Mouse (Mus musculus): ENCODE data around the gene Gm6370.
"Not testable (repeated sequence)": the region's sequence is repeated elsewhere in the genome, so short reads cannot be mapped to it uniquely, and the experiment has no call there.

Gm6370 gene

DNA sequence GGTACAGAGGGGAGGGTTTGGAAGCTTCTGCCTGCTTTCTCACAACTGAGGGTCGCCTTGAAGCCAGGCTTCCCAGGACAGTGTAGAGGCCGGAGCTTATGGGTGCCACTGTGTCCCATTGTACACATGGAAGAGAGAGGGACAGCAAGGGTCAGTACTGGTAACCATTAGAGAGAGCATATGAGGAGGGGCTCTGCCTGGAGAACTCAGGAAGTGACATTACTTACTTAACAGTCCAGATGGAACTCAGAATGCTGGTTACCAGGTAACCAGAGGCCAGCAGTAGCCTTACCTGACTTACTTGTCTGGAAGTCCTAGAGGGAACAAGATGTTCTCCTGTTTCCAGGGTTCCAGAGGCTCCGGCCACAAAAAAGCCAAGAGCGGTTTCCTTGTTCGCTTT is at the start of gene Gm6370:
TSS of gene Gm6370 (plus strand) at position 301 of the 400 bp plus-strand sequence.
- not testable (repeated sequence) for DNase-seq (ENCODE audit: low spot score)

DNA sequence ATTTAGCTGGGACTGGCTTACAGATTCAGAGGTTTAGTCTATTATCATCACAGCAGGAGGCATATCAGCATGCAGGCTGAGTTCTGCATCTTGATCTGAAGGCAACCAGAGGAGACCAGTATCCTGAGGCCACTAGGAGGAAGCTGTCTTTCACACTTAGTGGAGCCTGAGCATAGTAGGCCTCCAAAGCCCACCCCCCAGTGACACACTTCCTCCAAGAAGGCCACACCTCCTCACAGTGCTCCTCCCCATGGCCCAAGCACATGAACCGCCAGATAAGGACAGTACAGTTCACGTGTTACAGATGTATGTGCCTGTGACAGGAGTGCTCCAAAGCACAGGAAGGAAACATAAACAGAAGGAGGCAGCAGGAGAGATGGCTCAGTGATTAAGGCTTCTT is 48.4 kb upstream of the Gm6370 start:
- DNase-seq (ENCODE audit: low spot score): no peak

GRCm38 (mm10) chr5:146446633-146447032 is 44.5 kb upstream of the Gm6370 start:
- DNase-seq (ENCODE audit: low spot score): no peak

DNA sequence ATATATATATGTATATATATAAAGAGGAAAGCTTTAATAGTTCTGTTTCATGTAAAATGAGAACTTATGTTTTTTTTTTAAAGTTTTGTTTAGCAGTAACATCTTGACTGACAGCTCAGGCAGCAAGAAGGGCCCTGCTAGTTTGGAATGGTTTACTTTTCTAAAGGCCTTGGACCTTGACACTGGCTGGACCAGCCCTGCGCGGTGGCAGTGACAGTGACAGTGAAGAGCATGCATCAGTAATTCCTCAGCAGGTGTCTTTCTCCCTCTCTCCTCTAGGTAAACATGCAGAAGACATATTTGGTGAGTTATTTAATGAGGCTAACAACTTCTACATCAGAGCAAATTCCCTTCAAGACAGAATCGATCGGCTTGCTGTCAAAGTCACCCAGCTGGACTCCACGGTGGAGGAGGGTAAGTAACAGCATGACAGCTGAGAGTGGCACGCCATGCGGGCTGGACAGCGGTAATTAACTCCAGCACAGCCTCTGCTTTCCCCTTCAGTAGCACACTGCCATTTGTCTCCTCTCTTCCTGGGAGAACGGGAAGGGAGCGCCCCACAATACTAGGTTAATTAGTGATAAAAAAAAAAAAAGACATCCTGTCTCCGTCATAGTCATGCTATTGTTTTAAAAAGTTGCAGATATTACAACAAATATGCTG is 39.4 kb upstream of the Gm6370 start:
- DNase-seq (ENCODE audit: low spot score): no peak

GRCm38 (mm10) chr5:146453556-146453955 is 37.6 kb upstream of the Gm6370 start:
- no peak for DNase-seq (ENCODE audit: low spot score)

GRCm38 (mm10) chr5:146461612-146462011 is 29.6 kb upstream of the Gm6370 start:
- DNase-seq (ENCODE audit: low spot score): no peak

DNA sequence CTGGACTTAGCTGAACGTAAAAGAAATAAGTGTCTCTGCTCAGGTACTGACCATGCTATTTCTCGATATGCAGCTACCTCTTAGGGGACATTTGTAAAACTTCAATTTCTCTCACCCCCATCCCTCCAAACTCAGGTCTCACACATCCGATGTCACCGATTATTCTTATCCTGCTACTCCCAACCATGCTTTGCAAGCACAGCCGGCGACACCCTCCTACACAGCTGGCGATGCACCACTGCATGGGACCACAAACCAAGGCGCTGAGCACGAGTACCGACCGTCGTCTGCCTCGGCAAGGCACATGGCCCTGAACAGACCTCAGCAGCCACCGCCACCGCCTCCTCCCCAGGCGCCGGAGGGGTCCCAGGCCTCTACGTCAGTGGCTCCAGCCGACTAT is 24.5 kb upstream of the Gm6370 start:
- DNase-seq (ENCODE audit: low spot score): no peak

GRCm38 (mm10) chr5:146468311-146468710 is 22.9 kb upstream of the Gm6370 start:
- DNase-seq (ENCODE audit: low spot score): no peak

DNA sequence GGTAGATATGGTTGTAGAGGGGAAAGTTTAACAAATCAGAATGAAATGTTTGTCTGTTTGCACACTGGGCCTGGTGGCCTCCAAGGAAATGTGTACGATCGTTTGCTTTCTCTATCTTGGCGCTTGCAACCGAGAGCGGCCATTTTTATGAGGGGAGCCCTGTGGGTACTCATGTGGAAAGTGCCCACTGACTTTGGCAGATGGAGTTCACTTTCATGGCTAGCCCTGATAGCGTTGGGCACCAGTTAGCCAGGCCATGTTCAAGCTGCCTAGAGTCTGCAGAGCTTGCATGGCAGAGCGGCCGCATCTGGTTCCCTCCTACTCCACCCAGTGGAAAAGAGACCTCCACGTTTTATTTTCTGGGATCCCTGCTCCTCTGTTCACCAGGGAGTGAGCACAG is 20.3 kb upstream of the Gm6370 start:
- no peak for DNase-seq (ENCODE audit: low spot score)

GRCm38 (mm10) chr5:146471311-146471710 is 19.9 kb upstream of the Gm6370 start:
- no peak for DNase-seq (ENCODE audit: low spot score)

GRCm38 (mm10) chr5:146471821-146472220 is 19.3 kb upstream of the Gm6370 start:
- no peak for DNase-seq (ENCODE audit: low spot score)

DNA sequence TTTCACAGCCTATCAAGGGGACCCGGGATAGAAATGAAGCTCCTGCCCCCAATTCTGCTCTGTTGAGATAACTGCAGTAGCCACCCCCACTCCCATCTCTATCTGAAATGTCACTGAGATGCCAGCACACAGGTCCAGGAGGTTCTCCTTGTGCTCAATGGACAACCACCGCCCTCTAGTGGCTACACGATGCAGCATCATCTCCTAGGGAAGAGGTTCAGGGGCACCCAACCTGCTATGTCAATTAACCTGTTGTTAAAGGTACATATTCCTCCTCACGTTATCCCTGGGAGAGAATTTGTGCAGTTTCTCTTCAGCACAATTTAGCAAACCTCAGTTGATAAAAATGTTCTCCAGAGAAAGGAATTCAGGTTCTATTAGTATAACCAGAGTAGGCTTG is 11.6 kb upstream of the Gm6370 start:
- DNase-seq (ENCODE audit: low spot score): not testable (repeated sequence)

- not testable (repeated sequence) for DNase-seq (ENCODE audit: low spot score)
These were observed 9.5 kb upstream of the Gm6370 start, which contains the start of gene Gm6408 for GRCm38 (mm10) chr5:146481665-146482064. Gene Gm6408 (plus strand): TSS chr5:146481965.

GRCm38 (mm10) chr5:146488959-146489358 is 2.2 kb upstream of the Gm6370 start:
- DNase-seq (ENCODE audit: low spot score): not testable (repeated sequence)

DNA sequence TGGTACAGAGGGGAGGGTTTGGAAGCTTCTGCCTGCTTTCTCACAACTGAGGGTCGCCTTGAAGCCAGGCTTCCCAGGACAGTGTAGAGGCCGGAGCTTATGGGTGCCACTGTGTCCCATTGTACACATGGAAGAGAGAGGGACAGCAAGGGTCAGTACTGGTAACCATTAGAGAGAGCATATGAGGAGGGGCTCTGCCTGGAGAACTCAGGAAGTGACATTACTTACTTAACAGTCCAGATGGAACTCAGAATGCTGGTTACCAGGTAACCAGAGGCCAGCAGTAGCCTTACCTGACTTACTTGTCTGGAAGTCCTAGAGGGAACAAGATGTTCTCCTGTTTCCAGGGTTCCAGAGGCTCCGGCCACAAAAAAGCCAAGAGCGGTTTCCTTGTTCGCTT is 10.9 kb downstream of the Gm6370 start, which contains the start of gene 4930449I24Rik:
TSS of gene 4930449I24Rik (plus strand) at position 301 of the 400 bp plus-strand sequence.
- not testable (repeated sequence) for DNase-seq (ENCODE audit: low spot score)

DNA sequence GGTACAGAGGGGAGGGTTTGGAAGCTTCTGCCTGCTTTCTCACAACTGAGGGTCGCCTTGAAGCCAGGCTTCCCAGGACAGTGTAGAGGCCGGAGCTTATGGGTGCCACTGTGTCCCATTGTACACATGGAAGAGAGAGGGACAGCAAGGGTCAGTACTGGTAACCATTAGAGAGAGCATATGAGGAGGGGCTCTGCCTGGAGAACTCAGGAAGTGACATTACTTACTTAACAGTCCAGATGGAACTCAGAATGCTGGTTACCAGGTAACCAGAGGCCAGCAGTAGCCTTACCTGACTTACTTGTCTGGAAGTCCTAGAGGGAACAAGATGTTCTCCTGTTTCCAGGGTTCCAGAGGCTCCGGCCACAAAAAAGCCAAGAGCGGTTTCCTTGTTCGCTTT is 22.7 kb downstream of the Gm6370 start, which contains the start of gene Gm3402:
TSS of gene Gm3402 (plus strand) at position 301 of the 400 bp plus-strand sequence.
- DNase-seq (ENCODE audit: low spot score): not testable (repeated sequence)

DNA sequence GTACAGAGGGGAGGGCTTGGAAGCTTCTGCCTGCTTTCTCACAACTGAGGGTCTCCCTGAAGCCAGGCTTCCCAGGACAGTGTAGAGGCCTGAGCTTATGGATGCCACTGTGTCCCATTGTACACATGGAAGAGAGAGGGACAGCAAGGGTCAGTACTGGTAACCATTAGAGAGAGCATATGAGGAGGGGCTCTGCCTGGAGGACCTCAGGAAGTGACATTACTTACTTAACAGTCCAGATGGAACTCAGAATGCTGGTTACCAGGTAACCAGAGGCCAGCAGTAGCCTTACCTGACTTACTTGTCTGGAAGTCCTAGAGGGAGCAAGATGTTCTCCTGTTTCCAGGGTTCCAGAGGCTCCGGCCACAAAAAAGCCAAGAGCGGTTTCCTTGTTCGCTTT is 34.3 kb downstream of the Gm6370 start, which contains the start of gene Gm3404:
TSS of gene Gm3404 (plus strand) at position 301 of the 400 bp plus-strand sequence.
- DNase-seq (ENCODE audit: low spot score): not testable (repeated sequence)

GRCm38 (mm10) chr5:146537347-146537746 is 46.2 kb downstream of the Gm6370 start, which contains the start of gene Gm3409:
Gene Gm3409 (plus strand): TSS chr5:146537647.
- not testable (repeated sequence) for DNase-seq (ENCODE audit: low spot score)

Measured in MN1 (cell line).